Mouse (Mus musculus) hindlimb bud, embryonic 11.5 days (tissue): ENCODE results near the gene 2900026A02Rik.
"Not testable (repeated sequence)": the region's sequence is repeated elsewhere in the genome, so short reads cannot be mapped to it uniquely, and the experiment has no call there.

Experiments used
- DNase-seq: peaks from one replicate; pipeline ENCODE4 v3.0.0-alpha.2; 2012; ENCODE audit warnings: low read depth, low spot score; ENCODE audit errors: extremely low spot score

2900026A02Rik gene

DNA sequence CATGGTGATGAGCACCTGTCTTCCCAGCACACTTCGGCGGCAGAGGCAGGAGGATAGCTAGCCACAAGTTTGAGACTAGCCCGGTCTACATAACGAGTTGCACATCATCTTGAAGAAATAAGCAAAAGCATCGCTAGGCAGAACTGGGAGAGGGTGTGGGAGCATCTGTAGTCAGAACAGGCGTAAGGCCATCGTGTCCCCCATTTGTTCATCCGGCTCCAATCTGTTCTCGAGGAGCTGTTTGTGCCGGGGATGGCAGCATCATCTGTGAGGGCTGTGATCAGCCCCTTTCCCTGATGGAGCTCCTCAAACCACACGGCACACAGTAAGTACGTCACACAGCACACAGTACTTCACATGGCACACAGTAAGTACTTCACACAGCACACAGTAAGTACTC, 94.6 kb downstream of the 2900026A02Rik start:
- DNase-seq = no peak

DNA sequence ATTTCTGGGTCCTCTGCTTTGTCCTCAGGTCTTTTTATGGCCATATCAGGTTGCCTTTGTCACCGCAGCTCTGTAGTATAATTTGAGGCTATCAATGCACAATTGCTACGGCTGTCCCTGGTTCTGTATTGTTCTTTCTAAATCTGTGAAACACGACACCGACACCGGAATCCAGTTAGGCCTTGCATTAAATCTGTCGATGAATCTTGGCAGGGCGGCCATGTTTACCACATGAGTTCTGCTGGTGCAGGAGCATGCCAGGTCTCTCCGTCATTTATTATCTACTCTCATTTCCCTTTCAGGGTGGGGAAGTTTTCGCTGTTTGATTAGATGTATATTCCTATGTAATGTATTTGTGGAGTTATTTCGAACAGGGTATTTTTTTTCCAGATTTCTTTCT, 97.3 kb downstream of the 2900026A02Rik start:
- DNase-seq = no peak

DNA sequence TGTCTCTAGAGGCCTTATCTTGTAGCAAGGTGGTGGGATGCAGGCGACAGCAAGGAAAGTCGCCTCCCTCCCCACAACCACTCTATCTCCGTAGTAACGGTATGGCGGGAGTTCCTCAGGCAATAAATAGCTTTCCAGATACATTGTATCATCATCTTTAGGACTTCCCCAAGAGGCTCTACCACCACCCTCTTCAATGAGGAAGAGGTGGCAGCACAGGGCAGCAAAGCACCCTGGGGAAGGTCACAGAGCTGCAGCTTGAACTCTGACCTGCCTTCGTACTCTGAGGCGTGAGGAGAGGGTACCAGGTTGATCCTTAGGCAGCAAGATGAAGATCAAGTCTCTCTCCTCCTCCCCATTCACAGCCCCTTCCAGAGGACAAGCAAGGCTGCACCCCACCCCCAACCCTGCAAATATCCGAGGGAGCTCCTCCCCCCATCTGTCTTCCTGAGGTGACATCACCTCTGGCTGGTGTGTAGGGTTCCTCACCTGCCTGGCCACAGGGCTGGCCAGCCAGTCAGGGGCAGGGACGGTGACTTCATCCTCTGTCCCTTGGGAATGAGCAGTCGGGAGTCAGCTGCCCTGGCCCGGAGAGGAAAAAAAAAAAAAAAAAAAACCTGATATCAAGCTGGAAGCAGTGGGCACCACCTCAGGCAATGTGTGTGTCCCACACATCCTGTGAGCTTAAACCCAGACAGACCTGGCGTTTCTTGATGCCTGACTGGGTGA, 98.5 kb downstream of the 2900026A02Rik start:
- DNase-seq = no peak

DNA sequence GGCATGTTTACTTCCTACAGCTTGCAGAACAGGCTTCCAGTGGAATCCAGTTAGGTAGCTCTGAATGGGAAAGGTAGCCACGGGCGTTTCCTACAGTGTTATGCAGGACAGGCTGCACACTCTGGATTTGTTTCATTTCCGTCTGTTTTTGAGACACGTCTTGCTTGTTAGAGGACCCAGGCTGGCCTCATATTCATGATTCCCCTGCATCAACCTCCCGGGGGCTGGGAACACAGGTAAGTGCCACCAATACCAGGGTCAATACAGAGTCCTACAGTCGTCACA, 99.5 kb downstream of the 2900026A02Rik start:
- DNase-seq = no peak

DNA sequence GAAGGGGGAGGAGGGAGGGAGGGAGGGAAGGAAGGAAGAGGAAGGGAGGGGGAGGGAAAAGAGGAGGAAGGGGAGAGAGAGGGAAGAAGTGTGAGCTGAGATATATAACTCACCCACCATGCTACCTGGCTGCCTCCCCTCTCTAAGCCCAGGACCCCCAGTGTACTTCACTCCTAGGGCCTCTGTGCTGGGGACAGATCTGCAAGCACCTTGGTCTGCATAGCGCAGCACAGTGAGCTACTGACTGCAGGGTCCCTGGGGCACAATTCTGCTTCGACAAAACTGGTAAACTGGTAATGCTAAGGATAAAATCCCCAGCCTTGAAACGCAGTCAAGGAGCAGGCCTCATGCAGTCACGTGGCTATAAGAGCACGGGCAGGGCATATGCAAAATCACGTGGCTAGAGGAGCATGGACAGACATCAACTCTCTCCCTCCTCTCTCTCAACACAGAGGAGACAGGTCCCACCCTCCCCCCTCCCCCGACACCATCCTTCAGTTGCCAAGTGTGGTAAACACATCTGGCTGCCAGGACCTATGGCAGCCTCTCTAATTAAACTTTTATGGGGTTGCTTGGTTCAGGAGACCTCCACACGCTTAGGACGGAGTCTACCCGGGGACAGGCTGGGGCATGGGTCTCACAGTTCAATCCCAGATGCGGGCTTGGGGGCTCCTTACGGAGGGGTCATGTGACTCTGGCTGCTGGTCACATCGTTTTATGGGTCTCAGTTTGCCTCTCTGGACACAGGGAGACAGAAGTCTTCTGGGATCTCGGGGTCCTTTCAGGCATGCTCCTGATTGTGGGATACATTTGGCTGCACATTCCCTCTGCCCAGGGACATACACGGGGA, 100.1 kb downstream of the 2900026A02Rik start:
- DNase-seq = no peak

DNA sequence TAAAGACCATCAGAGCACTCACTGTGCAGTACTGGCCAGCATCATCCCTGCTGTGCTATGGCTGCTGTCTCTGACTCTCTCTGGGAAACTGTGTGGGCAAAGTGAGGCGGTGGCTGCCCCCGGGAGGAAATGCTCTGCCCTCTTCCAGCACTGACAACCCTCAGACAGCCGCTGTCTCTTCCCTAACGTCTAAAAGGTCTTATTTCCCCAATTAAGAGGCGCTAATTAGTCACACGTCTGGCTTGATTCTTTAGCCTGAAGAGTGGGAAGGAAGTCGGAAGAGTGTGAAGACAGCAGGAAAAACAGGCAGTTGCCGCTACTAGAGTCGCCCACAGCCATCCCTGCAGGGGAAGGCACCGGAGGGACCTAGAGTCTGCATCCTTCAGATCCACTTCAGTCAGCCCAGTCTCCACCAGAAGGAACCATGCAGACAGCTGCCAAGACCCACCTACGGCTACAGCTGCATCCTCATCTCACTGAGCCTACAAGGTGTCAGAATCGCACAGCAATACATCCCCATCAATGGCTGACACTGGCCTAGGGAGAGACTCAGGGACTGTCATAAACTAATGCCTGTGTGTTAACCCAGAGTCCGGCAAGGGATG, 101.1 kb downstream of the 2900026A02Rik start:
- DNase-seq = no peak

DNA sequence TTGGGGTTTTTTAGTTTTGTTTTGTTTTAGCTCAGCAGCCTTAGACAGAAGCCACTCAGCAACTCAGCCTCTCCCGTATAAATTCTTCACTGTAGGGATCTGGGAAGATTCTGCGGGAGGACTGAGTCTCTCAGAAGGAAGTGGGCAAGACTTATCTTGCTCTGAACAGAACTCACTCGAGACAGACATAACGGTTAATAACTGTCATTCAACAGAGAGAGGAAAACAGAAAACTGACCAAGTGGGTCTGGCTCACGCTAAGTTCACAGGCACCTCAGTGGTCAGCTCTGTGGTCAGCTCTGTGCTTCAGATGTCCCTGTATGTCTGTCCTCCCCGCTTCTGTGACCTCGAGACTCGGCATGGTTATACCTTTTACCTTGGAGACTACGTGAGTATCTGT, 101.7 kb downstream of the 2900026A02Rik start:
- DNase-seq = no peak

DNA sequence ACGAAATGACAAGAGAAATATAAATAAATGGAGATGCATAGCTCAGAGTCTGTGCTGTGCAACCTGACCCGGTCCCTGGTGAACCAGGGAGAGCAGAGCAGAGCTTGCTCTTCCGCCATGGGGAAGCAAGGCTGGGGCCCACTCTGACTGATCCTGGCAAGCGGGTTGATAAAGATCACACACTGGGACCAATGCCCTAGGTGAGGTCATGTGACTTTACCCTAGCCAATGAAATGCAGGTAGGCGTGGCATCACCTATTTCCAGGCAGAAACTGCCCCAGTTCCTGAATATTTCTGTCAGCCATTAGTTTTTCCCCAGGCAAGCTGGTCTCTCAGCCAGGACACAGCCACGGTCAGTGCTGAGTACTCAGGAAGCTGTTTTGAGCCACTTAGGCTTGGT, 102.3 kb downstream of the 2900026A02Rik start:
- DNase-seq = no peak

DNA sequence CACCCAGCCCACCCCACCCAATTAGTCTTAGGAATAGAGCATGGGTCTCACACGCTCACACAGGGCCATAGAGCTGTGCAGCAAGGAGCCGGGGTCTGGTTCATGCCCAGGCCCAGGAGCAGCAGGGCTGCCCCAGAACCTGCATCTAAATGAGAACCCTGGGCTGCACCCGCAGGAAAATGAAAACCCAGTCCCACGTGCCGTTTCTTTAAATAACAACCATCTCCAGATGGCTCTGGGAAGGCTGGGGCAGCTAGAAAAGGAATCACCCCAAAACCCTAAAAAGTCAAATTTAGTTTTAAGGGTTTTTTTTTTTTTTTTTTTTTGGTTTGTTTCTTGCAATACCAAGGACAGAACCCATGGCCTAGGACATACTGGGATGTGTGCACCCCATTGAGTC, 103.7 kb downstream of the 2900026A02Rik start:
- DNase-seq = no peak

DNA sequence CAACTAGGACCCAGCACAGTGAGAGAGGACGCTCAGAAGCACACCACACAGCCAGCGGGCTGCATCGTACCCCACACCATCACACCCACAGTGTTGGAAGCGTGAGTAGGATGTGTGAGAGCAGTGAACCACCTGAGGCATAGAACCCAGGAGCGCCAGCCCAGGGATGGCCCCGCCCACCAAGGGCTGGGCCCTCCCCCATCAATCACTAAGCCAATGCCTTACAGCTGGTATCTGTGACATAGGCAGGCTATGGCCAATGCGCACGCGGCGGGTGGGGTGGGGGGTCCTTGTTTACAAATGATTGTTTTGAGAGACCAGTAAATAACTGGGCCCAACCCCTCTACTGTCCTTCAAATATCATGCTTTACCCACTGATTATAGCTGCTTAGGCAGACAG, 105.1 kb downstream of the 2900026A02Rik start:
- no peak for DNase-seq

DNA sequence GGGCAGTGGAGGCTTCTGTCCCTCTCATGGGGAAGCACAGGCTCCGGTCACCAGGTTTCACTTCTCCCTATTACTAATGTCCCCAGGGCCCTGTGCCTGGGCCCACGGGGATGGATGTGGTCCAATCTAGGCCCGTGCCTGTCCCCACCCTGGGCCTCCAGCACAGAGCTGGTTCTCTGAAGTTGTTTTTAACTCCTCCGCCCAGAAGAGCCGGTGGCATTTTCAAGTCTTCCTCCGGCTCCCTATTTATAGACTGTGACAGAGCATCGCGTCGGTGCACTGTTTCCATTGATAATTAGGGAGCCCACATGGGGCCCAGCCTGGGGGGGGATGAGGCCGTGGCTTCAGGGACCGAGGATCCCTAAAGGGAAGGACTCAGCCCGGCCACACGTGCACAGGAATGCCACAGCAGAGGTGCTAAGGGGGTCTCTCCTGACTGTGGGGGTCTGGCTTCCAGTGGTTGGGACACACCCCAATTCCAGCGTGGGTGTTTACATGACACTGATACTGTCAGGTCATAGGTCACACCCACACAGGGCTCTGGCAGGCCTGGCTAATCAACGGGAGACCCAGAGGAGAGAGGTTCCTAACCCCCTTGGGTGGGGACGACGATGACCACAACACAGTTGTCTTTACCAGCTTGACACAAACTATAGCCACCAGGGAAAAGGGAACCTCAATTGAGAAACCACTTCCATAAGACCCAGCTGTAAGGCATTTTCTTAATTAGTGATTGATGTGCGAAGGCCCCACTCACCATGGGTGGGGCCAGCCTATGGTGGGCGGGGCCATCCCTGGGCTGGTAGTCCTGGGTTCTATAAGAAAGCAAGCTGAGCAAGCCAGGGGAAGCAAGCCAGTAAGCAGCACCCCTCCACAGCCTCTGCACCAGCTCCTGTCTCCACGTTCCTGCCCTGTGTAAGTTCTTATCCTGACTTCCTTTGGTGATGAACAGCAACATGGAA, 106.5 kb downstream of the 2900026A02Rik start:
- no peak for DNase-seq

DNA sequence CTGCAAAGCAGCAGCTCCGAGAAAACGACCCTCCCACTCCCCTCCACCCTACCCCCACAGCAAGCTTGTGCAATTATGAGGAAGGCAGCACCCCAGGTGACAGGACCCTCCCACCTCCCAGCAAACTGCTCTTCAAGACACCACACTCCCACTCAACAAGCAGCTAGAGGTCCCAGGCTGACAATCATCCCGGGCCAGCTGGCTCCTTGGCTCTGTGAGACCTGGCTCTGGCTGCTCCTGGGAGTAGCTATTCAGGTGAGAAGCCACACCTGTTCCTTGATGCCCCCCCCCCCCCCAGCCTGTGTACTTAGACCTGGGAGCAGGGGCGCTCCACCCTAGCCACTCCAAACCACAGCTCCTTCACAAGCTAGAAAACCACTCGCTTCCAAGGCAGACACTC, 107.9 kb downstream of the 2900026A02Rik start:
- no peak for DNase-seq

DNA sequence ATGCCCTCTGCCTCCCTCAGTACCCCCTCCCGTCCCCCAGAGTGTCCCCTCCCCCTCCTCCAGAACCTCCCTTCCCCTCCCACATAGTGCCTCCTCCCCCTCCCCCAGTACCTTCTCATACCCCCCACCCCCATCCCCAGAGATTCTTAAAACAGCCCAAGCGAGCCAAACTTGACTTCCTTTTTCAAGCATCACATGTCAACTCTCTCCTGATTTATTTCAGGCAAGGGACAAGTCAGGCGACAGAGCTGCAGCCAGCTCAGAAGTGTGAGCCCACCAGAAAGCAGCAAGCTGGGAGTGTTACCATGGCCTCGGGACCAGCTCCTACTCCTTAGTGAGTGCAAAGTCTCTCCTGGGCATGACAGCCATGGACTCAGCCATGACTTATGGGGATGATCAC, 109.7 kb downstream of the 2900026A02Rik start:
- DNase-seq = no peak

DNA sequence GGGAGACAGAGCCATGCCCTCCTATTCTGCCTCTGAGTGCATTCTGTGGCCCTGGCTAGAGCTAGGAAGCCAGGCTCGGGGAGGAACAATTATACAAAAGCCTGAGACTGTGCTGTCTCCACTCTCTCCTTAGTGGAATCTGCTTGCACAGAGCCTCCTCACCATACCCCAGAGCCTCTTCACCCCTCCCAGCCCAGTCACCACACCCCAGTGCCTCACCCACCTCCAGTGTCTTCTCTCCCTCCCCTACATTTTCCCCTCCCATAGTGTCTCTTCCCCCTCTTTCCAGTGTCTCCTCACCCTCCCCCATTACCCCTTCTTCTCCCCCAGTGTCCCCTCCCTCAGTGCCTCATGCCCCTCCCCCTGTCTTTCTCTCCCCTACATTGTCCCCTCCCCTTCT, 110.1 kb downstream of the 2900026A02Rik start:
- no peak for DNase-seq

DNA sequence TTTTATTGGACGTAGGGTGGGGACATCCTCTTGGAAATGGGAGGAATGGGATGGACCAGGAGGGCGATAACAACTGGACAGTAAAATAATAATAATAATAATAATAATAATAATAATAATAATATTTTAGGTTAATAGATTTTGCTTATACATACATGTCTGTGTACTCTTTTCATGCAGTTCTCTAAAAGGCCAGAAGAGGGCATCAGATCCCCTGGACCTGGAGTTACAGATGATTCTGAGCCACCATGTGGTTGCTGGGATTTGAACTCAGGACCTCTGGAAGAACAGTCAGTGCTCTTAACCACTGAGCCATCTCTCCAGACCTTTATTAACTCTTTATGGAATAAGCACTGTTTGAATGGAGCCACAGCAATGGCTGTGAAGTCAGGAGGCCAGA, 111.4 kb downstream of the 2900026A02Rik start:
- not testable (repeated sequence) for DNase-seq

DNA sequence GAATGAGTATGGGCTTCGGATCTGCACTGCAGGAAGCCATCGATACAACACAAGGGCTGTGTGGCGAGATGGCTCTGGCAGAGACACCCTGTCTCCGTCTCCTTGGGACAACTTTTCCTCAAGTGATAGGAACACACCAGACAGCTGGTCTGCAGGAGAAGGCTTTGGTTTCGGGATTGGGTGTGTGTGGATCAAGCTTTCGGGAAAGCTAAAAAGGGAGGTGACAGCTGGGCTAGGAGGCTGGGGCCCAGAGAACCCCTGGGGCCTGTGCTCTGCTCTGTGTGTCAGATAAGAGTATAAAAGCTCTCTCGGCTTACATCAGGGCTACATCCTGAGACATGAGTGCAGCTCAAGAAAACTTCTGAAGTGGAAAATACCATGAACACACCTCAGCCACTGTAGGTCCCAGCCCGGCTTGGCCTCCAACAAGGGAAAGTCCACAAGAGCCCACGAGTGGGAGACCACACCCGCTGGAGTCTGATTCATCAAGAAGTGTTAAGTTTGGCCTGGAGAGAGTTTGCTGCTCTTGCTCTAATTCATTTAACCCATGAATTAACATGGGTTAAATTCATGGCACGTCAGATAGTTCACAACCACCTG, 112.8 kb downstream of the 2900026A02Rik start:
- no peak for DNase-seq

DNA sequence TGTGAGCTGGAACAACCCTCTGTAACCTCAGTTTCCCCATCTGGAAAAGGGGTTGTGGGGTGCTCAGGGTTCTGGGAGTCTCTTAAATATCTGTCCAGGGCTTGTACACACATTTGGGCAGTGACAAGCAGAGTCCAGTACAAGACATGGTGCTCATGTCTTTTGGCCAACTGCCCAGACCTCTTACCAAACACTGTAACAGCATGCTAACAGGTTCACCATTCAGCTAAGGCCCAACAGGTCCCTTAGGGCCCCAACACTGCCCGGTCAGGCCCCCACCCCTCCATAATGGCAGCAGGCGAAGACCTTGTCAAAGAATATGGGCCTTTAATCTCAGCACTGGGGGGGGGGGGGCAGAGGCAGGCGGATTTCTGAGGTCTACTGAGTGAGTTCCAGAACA, 113.3 kb downstream of the 2900026A02Rik start:
- no peak for DNase-seq

DNA sequence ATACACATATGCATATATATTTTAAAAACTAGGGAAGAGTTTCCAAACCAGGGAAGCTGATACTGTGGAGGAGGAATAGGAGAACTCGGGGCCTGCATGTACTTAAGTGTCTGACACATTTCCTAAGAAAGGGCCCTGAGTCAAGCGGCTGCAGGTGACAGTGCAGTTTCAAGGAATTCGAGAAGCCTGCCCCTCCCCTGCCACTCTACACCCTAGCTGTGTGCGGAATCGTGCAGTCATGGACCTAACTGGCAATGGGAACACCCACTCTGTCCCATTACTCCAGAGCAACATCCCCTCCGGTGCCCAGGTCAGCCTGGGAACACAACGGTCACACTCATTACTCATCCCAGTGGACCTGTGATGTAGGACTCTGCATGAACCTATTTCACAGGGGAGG, 114.4 kb downstream of the 2900026A02Rik start:
- no peak for DNase-seq

DNA sequence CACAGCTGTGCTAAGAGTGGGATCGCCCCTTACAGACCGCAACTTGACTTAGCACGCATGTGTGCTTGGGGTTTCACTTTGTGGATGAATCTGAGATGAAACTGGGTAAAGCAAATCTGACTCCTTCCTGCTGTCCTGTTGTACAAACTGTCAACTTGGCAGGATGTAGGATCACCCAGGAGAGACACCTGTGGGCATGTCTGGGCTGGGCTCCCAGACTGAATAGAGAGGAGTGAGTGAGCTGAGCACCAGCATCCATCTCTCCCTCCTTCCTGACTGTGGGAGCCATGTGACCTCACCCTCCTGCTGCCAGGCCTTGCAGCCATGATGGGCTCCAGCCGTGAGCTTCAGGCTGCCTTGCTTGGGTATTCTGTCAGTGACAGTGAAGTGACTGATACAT, 115.6 kb downstream of the 2900026A02Rik start:
- no peak for DNase-seq

DNA sequence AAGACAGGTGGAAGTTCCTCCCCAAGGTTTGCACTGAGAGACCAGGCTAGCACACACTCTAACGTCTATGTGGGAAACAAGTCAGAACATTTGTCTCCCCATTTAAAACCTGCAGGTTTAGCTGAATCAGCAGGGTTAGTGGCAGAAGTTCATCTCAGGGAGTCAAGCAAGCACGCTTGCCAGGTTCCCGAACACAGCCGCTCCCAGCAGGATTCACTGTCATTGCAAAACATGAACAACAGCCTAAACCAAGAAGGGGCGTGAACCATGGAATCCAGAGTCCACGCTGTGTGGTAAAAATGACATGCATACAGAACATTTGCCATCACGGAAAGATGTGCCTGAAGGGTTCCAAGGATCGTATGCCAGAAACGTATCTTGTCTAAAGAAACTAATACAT, 116.0 kb downstream of the 2900026A02Rik start:
- DNase-seq = no peak

DNA sequence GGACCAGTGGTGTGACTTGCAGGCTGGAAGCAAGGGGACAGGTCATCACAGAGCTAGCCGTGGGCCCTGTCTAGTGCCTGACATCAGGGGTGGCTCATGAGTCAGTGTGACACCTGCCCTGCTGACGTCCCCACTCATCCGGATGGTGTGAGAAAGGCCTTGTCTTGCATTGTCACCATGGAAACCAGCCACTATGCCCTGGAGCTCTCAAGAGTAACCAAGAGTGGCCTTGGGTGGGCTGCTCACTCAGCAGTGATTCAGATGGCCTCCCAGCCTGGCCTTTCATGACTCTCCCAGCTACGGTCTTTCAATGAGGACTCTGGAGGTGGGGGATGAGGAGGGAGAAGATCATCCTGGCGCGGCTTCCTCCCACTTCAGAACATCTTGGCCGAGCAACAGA, 118.6 kb downstream of the 2900026A02Rik start:
- DNase-seq = no peak
